Mouse (Mus musculus) MEL (cell line): ENCODE results near the gene Trim62.

Experiments used
- CTCF ChIP-seq, 3 experiments: IDR thresholded peaks in 2 of 3; conservative IDR thresholded peaks in 1 of 3; 2 replicates each; pipeline ENCODE4 v1.5.1; 2011 to 2012; ENCODE audit warnings: low read length in 3 of 3, low read depth in 2 of 3, mild to moderate bottlenecking in 2 of 3, improper control_type of control experiment in 1 of 3, inconsistent platforms in 1 of 3, mixed read lengths in 1 of 3, moderate library complexity in 1 of 3; ENCODE audit not compliant: control insufficient read depth in 1 of 3, insufficient read depth in 1 of 3, poor library complexity in 1 of 3, severe bottlenecking in 1 of 3
- SMC3 ChIP-seq: IDR thresholded peaks from 2 replicates; pipeline ENCODE4 v1.6.1; 2011; ENCODE audit warnings: low read depth, low read length, improper control_type of control experiment
- ZC3H11A ChIP-seq: IDR thresholded peaks from 2 replicates; pipeline ENCODE4 v1.6.1; 2012; ENCODE audit warnings: low read depth, mild to moderate bottlenecking, inconsistent platforms, low read length, improper control_type of control experiment
- ZKSCAN1 ChIP-seq: IDR thresholded peaks from 2 replicates; pipeline ENCODE4 v1.6.1; 2012; ENCODE audit warnings: low read depth, mild to moderate bottlenecking, inconsistent platforms, low read length, improper control_type of control experiment, moderate library complexity

GRCm38 (mm10) chr4:128957155-128957911 lies 74.0 kb downstream of the Trim62 start:
- no peak for TF ChIP-seq ZKSCAN1
- TF ChIP-seq CTCF (IDR thresholded peaks at IDR 0.05 in 2 of 3, conservative IDR thresholded peaks at IDR 0.05 in 1 of 3; ENCODE audit: control insufficient read depth in 1 of 3, insufficient read depth in 1 of 3, low read depth in 2 of 3, low read length in 3 of 3, poor library complexity in 1 of 3, severe bottlenecking in 1 of 3) = peak; percentile 62 to 92 (median 76)
- TF ChIP-seq ZC3H11A = peak; percentile 76
- peak; percentile 78 for TF ChIP-seq SMC3
